Mouse (Mus musculus) stomach, postnatal 0 days (tissue): Measurements from ENCODE around the gene Arf6. TPM values are rescaled to one million over a fixed set of nuclear protein-coding genes. Genes with fewer than 3 reads are reported as not detected.

ENCODE experiments used
- ATAC-seq: fragments of 200-750 bp; cut with Nextera tagmentation; 2 replicates; pipeline ENCODE4 v1.8.0; 2017; ENCODE audit not compliant: low FRiP score, low TSS enrichment
- DNase-seq: peaks from one replicate; pipeline ENCODE4 v3.0.0-alpha.2; 2016; ENCODE audit warnings: low spot score
- H3K27ac ChIP-seq: fragments of 300-500 bp; sonication (generic); replicated peaks from 2 replicates; pipeline ENCODE4 v1.5.1; 2014; ENCODE audit warnings: mild to moderate bottlenecking, control low read depth
- H3K27me3 ChIP-seq: fragments of 300-500 bp; sonication (generic); 2 replicates; pipeline ENCODE4 v1.6.1; 2014; ENCODE audit warnings: low read length; ENCODE audit not compliant: control insufficient read depth, insufficient read depth
- H3K36me3 ChIP-seq: fragments of 300-500 bp; sonication (generic); 2 replicates; pipeline ENCODE4 v1.6.1; 2014; ENCODE audit warnings: low read length, mixed read lengths; ENCODE audit not compliant: control insufficient read depth, insufficient read depth
- H3K4me1 ChIP-seq: fragments of 300-500 bp; sonication (generic); replicated peaks from 2 replicates; pipeline ENCODE4 v1.6.1; 2014; ENCODE audit warnings: antibody characterized with exemption; ENCODE audit not compliant: control insufficient read depth, insufficient read depth
- H3K4me2 ChIP-seq: fragments of 300-500 bp; sonication (generic); replicated peaks from 2 replicates; pipeline ENCODE4 v1.6.1; 2014; ENCODE audit warnings: low read depth, mild to moderate bottlenecking, control low read depth, moderate library complexity
- H3K4me3 ChIP-seq: fragments of 300-500 bp; sonication (generic); 2 replicates; pipeline ENCODE4 v1.5.1; 2014; ENCODE audit warnings: low read depth, low read length, control low read depth
- H3K9ac ChIP-seq: fragments of 300-500 bp; sonication (generic); 2 replicates; pipeline ENCODE4 v1.6.1; 2014; ENCODE audit warnings: mild to moderate bottlenecking, low read length, control low read depth, mixed read lengths
- H3K9me3 ChIP-seq: fragments of 300-500 bp; sonication (generic); 2 replicates; pipeline ENCODE4 v1.6.1; 2016; ENCODE audit warnings: low read length; ENCODE audit not compliant: control insufficient read depth
- CTCF ChIP-seq: IDR thresholded peaks from 2 replicates; pipeline ENCODE4 v1.5.1; 2016; ENCODE audit warnings: antibody characterized with exemption, low read depth, mild to moderate bottlenecking, moderate library complexity
- EP300 ChIP-seq: optimal IDR thresholded peaks from 2 replicates; pipeline ENCODE3; 2016; ENCODE audit warnings: antibody characterized with exemption
- WGBS: fragments of 180-500 bp; shearing (Covaris S2); extraction: QIAGEN DNeasy Blood & Tissue Kit; methylation state at CpG from one replicate; pipeline ENCODE4 v1.1.7; 2014; 5-methylcytosine and 5-hydroxymethylcytosine counted together
- polyA plus RNA-seq: library from polyadenylated mRNA; unstranded; fragments of >200 nt; fragmentation: Nextera tagmentation; extraction: Ambion mirVana; gene quantifications from 2 replicates; pipeline ENCODE4 v1.2.1, GENCODE M21; 2015

Gene Arf6
- polyA plus RNA-seq, 1 experiment from 2014 or later, result 97.8 TPM

DNA sequence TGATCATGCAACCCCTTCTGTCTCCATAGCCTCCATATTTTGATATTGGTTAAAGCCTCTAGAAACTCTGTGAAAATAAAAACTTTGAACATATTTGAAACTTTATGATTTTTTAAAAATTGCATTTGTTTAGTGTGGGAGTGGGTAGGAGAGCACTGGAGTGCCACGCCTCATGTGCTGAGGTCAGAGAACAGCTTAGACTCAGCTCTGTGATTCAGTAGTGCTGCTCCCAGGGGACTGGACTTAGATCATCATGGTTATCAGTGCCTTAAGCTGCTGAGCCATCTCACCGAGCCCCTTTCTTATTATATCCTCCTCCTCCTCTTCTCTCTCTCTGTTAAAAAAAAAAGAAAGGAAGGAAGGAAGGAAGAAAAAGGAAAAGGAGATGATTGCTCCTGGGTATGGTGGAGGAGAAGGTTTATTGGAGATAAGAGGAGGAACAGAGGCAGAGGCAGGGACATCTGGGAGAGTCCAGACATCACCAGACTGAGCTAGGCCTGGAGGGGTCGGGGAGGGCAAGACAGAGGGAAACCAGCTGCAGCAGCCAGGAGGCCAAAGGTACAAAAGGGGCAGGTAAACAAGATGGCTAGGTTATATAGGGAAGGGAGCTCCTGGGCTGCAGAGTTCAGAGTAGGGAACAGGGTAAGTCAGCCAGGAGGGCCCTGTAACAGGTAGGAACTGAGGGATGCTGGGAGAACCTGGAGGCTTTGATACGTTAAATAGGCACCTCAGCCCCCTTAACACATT is 43.0 kb downstream of the Arf6 start:
- Histone ChIP-seq H3K4me3 (no peak overlapping the region), H3K9ac (no peak overlapping the region), H3K36me3 (no peaks in the 10 kb centered on the region), H3K9me3 (no peaks in the 10 kb centered on the region), H3K4me2 (no peak overlapping the region), H3K27ac (no peak overlapping the region), H3K27me3 (no peaks in the 10 kb centered on the region), H3K4me1 (peaks cover 3% of the 10 kb centered on the region; the same call in 1 of the 2 replicates)
- TF ChIP-seq EP300, result no peak
- no peak for TF ChIP-seq CTCF
- WGBS, result 70% methylated on average over 4 of the region's 4 CpGs
- ATAC-seq, result no peak
- no peak for DNase-seq

- DNase-seq (peak; percentile 77), ATAC-seq (peak; percentile 94)
- 0 out of 2 replicates have a peak overlapping the region, but pooled peaks have one; percentile 69 for H3K27ac ChIP-seq
- H3K9me3 ChIP-seq, result no peaks in the 10 kb centered on the region
- H3K9ac ChIP-seq, result no peak overlapping the region
- no peak overlapping the region for H3K4me2 ChIP-seq
- peaks cover 3% of the 10 kb centered on the region; the same call in 1 of the 2 replicates for H3K4me1 ChIP-seq
- WGBS, result 50% methylated on average over 7 of the region's 7 CpGs
- no peaks in the 10 kb centered on the region for H3K36me3 ChIP-seq
- H3K4me3 ChIP-seq, result no peak overlapping the region
- no peaks in the 10 kb centered on the region for H3K27me3 ChIP-seq
- TF ChIP-seq EP300 (no peak), CTCF (no peak)
Observed at GRCm38 (mm10) chr12:69416793-69417192, 44.8 kb downstream of the Arf6 start.

DNA sequence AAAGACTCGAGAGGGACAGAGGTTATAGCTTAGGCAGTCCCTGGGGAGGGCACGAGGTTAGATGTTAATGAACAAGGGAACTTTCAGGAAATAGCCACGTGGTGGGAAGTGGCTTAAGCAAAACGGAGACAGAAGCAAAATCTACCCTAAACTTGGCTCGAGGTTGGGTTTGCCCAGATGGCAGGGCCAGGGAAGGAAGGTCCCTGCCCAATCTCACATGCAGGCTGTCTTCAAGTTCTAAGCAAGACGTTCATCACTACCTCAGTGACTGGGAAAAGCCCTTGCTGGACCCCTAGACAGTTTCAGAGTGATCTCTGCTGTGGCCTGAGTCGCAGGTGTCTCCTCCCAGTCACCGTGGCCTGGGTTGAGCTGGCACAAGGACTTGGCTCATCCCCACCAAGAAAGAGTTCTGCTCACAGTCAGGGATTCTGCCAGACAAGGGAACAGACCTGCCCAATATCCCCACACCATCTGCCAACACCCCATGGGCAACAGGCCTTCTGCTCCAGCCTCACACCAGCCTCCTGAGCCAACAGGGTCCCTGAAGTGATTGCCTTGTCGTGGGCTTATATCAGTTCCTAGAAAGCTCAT is 45.8 kb downstream of the Arf6 start:
- no peak for ATAC-seq
- H3K4me2 ChIP-seq, result no peak overlapping the region

DNA sequence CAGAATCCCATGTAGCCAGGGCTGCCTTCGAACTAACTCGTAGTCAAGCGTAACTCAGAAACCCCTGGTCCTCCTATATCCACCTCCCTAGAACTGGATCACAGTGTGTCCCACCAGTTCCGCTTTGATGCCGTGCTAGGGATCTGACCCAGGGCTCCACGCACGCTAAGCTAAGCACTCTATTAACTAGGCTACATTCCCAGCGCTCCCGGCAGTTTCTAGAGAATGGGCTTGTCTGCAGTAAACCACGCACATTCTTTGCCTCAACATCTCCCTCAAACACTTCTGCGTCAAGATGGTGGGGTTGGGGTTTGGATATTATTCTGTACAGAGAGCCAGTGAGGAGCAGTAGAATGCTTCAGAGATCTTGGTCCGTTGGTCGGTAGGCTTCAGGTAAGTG is 46.7 kb downstream of the Arf6 start:
- H3K4me2 ChIP-seq, result no peak overlapping the region
- no peak for TF ChIP-seq CTCF
- no peak for TF ChIP-seq EP300

More for the DNA sequence above, 45.8 kb downstream of the Arf6 start:
- no peak overlapping the region for H3K4me3 ChIP-seq
- peak overlapping the region; percentile 30; the same call in 1 of the 2 replicates for H3K27ac ChIP-seq
- TF ChIP-seq CTCF (no peak), EP300 (no peak)
- DNase-seq, result no peak
- H3K9ac ChIP-seq, result no peak overlapping the region
- no peaks in the 10 kb centered on the region for H3K36me3 ChIP-seq
- WGBS, result 48% methylated on average over 9 of the region's 9 CpGs
- no peaks in the 10 kb centered on the region for H3K9me3 ChIP-seq
- no peaks in the 10 kb centered on the region for H3K27me3 ChIP-seq
- H3K4me1 ChIP-seq, result peaks cover 3% of the 10 kb centered on the region; the same call in 1 of the 2 replicates

DNA sequence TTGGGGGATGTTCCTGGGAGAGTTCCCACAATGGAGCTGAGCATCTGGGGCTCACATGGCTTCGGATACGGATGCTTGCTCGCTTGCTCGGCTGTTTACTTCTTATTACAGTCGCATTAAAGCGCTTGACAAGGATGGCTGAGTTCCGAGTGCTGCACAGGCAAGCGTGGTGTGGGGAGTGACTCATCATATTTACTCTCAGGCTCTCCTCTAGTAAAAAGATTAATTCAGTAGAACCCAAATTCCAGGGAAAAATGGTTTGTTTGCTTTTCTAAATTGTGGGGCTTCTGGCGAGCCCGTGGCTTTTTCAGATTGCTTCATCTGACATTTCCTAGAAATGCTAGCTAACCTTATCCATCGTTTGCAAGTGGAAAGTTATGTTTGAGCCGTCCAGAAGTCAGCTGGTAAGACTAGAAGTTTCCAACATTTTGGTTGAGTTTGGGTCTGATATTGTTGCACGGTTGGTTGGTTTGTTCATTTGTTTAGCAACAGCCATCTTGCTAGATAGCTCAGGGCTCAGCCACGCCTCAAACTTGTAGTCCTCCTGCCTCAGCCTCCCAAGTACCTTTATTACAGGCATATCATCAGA is 47.2 kb downstream of the Arf6 start:
- Histone ChIP-seq H3K27me3 (no peaks in the 10 kb centered on the region), H3K9me3 (no peaks in the 10 kb centered on the region), H3K9ac (no peak overlapping the region), H3K4me2 (no peak overlapping the region), H3K27ac (peak overlapping the region; percentile 63), H3K36me3 (no peaks in the 10 kb centered on the region), H3K4me3 (no peak overlapping the region), H3K4me1 (peaks cover 3% of the 10 kb centered on the region; the same call in 1 of the 2 replicates)
- ATAC-seq (peak; percentile 19; the same call in 1 of the 2 replicates), DNase-seq (peak; percentile 45)
- 38% methylated on average over 14 of the region's 14 CpGs for WGBS
- TF ChIP-seq CTCF (no peak), EP300 (no peak)

More for the DNA sequence above, 46.7 kb downstream of the Arf6 start:
- no peak overlapping the region for H3K9ac ChIP-seq
- no peak for DNase-seq
- H3K9me3 ChIP-seq, result no peaks in the 10 kb centered on the region
- ATAC-seq, result no peak
- H3K27ac ChIP-seq, result peak overlapping the region; percentile 63; the same call in 1 of the 2 replicates
- H3K36me3 ChIP-seq, result no peaks in the 10 kb centered on the region
- 81% methylated on average over 13 of the region's 13 CpGs for WGBS
- H3K27me3 ChIP-seq, result no peaks in the 10 kb centered on the region
- no peak overlapping the region for H3K4me3 ChIP-seq
- peaks cover 3% of the 10 kb centered on the region; the same call in 1 of the 2 replicates for H3K4me1 ChIP-seq
